Mouse (Mus musculus) ovary, adult 18-20 months (tissue): ENCODE results near the gene Tfap2e.

Experiments used
- DNase-seq: peaks from one replicate; pipeline ENCODE4 v3.0.0; 2022; ENCODE audit warnings: low spot score, mixed read lengths

Gene Tfap2e

DNA sequence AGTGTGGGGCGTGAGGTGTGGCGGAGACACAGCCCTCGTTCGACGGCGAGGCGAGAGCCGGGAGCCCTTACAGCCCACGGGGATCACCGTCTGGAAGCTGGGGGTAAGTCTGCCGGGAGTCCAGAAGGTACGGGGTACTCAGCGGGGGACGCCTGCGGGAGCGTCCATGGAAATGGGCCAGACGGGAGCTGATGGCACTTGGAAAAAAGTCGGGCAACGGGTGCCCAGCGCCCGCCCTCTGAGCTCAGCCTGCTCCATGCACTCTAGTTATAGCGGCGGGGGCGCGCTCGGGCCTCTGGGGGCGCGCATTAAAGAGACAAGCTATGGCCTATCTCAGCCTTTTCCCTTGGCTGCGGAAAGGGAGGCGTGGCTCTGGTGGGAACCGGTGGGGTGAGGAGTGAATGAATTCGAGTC, at the start of gene Tfap2e:
Tfap2e (minus strand) TSS at position 240 of the 414 bp plus-strand sequence.
- DNase-seq, result no peak

DNA sequence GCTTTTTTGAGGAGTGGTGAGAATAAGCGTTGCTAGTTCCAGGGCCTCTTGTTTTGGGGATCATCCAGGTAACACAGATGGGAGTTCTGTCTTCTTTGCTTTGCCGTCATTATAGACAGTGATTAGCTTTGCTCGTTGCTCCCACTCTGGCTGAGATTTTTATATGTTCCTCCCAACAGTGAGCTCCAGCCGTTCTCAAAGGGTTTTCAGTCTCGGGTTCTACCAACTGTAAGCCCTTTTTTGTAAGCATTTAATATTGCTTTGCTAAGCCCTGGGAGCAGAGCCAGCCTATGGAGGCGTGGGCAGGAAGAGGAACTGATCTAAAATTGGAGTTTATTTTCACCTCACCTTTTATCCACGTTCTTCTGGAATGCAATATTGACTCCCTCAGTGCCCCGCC, 47.0 kb upstream of the Tfap2e start:
- no peak for DNase-seq

GRCm38 (mm10) chr4:126782512-126782911, 46.5 kb upstream of the Tfap2e start:
- DNase-seq, result no peak

DNA sequence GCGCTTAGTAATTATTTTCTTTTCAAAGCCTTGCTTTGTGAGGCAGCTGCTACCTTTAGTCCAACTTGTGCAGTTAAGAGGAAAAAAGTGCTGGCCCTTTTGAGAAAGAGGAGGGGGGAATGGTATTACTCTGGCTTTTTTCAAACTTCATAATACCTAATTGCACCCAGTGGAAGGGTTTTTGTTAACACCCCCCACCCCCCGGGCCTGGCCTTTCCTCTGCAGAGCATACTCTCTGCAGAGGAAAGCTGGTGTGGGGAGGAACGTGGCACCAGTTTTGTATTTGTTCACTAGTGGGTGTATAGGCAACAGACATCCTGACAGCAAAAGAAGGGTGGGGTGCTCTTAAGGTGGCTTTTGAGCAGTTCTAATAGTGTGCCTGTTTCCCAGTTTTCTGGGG, 45.8 kb upstream of the Tfap2e start:
- DNase-seq, result no peak

- DNase-seq, result no peak
These were observed 44.1 kb upstream of the Tfap2e start for GRCm38 (mm10) chr4:126779826-126780775.

GRCm38 (mm10) chr4:126779148-126779581, 43.1 kb upstream of the Tfap2e start:
- no peak for DNase-seq

DNA sequence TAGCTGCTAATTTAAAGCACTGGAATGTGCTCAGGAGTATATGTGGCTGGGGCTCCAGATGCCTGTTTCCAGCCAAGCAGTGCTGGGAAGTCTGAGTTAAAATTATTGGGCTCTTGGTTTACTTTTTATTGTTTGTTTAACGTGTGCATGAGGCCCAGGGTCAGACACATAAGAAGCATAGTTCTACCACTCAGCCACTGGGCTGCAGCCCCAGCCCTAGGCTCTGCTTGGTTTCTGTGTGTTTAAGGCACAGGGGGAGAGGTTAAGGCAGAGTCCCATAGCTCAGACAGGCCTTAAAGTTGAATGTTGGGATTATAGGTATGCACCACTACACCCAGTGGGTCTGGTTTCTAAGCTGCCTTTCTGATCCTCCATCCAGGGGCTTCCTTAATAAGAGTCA, 39.1 kb upstream of the Tfap2e start:
- no peak for DNase-seq

GRCm38 (mm10) chr4:126773871-126774270, 37.8 kb upstream of the Tfap2e start:
- no peak for DNase-seq

DNA sequence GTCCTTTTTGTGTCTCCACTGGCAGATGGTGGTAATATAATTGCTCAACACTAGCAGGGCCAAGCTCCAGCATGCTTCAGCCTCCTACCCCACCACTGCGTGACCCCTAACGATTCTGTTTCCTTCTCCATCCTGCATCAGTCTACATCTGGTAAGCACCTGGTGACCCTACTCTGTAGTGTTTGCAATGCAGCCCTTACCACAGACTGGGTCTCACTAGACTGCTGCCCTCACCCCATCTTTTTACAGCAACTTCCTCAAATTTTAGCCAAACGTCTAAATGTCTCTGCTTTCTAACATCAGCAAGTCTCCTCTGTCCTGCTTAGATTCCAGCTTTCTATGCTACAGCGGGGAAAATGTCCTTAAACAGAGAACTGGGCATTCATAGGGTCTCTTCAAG, 34.8 kb upstream of the Tfap2e start:
- no peak for DNase-seq

GRCm38 (mm10) chr4:126769800-126770563, 33.9 kb upstream of the Tfap2e start:
- DNase-seq, result no peak

DNA sequence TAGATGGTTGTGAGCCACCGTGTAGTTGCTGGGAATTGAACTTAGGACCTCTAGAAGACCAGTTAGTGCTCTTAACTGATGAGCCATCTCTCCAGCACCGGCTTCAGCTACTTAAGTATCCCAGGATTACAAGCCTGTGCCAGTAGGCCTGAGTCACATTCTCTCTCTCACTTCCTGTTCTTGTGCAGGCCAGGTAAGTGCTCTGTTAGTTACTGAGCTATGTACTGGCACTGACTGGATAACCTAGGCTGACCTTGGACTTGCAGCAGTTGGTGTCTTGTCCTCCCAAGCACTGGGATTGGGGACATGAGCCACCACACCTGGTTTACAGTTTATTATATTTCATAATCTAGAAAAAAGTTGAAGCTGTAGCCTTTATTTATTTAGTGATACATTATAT, 27.4 kb upstream of the Tfap2e start:
- DNase-seq, result no peak

- DNase-seq, result no peak
These were observed 26.7 kb upstream of the Tfap2e start for GRCm38 (mm10) chr4:126762586-126763359.

DNA sequence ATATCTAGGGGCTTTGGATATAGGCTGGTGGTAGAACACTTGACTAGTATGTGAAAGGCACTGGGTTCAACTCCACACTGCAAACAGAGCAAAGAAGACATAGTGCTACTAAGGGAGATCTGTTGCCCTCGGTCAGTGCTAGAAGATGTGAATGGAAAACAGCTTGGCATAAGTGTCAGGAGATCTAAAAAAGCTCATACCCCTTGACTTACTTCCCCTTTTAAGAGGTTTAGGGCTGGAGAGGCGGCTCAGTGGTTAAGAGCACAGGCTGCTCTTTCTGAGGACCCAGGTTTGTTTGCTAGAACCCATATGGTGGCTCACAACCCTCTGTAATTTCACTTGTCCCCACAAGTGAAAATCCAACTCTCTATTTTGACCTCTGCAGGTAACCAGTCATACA, 23.4 kb upstream of the Tfap2e start:
- DNase-seq, result no peak

GRCm38 (mm10) chr4:126758299-126758698, 22.3 kb upstream of the Tfap2e start:
- no peak for DNase-seq

GRCm38 (mm10) chr4:126756766-126757165, 20.7 kb upstream of the Tfap2e start:
- DNase-seq, result peak; percentile 28

DNA sequence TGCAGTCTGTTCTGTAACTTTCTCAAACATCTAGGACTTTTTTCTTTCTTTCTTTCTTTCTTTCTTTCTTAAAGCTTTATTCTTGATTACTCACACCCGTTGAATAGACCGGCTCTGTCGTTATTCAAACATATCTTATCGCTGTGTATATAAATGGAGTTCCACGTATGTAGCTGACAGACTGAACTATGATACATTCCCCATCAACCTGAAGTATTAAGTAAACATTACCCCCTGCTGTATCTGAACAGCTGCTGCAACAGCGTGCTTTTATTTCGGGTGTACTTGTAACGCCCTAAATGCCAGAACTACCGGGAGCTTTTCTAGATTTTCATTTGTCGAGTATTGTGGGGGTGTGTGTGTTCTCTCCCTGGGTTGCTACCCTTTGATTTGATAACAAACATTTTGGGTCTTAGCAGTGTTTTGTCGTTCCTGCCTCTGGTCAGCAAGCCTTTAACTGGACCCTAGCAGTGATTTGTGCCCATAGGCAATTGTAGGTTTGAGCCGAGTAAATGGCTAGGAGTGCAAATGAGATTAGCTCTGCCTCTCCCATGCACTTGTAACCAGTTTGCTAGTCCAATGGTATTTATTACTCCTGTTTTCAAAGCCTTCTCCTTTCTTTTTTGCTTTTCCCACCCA, 18.8 kb upstream of the Tfap2e start:
- DNase-seq, result no peak

DNA sequence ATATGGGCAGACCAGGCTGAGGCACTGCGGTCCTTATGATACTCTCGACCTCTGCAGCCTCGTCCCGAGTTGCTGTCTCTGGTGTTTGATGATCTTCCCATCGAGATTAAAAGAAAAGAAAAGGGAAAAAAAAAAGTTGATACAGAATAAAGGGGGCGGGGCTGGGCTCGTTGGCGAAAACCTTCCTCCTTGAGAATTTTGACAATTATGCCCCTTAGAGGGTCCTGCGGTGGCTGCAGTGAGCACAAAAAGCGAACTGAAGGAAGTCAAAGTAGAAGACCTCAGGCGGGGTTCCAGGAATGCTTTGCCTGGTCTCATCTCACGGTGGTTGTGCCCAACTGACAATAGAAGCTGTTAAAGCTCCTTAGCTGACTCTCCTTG, 18.2 kb upstream of the Tfap2e start:
- DNase-seq, result no peak

GRCm38 (mm10) chr4:126753268-126754230, 17.5 kb upstream of the Tfap2e start, which contains the start of the genes Ncdn and AU040320:
TSS of gene Ncdn (minus strand) at chr4:126753438.
TSS of gene AU040320 (plus strand) at chr4:126753544.
- peak; percentile 94 for DNase-seq

DNA sequence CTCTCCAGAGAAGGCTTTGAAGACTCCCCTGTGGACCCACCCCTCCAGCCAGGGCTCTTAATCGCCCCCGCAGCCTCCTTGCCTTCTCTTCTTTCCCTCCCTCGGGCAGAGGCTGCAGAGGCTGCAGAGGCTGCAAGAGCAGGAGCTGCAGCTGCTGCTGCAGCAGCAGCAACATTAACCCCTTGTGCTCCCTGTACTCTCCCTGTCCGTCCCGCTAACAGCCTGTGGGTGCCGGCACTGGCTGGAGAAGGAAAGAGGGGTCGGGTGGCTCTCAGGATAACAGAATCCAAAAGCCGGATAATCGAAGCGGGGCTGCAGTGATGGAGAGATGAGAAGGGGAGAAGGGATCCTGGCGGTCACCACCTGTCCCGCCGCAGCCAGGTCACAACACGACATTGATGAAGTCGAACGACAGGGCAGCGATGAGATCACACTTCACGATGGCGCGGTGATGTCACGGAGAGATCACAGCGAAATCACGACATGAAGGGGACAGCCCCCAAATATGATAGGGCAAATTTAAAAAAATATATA, 16.6 kb upstream of the Tfap2e start:
- no peak for DNase-seq

DNA sequence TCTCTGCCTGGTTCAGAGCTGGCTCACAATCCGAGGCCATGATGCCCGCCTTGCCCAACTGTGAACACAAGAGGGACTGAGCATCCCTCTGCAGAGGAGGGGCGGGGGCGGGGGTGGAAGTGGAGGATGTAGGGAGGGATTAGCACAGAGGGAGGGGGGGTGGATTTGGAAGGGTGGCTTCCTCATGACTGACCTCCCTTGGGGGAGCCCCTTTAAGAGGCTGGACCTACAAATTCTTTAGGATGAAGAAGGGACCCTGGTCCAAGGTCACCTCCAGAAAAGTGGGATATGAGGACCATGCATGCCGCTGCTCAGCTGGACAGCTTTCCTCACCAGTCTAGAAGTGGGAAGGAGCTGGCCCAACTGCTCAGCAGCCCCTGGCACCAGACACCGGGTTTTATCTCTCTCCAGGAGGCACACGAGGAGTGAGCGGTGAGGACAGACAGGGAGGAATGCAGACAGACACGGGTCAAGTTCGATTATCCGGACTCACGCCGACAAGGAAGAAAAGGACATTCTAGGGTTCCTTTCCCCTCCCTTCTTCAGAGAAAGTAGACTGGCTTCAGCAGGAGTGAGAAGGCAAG, 16.1 kb upstream of the Tfap2e start:
- no peak for DNase-seq
